Mouse (Mus musculus) megakaryocyte-erythroid progenitor cell, adult 5-6 weeks (primary cell): ENCODE results near the gene Tln1. TPM values are rescaled to one million over a fixed set of nuclear protein-coding genes. Genes with fewer than 3 reads are reported as not detected.
A peak's percentile ranks its signal among the peaks of the same experiment; 100 is the strongest.

ENCODE experiments used
- ATAC-seq: replicated peaks from 2 replicates; pipeline ENCODE4 v1.8.0; 2016; ENCODE audit warnings: mild to moderate bottlenecking, inconsistent platforms; ENCODE audit not compliant: severe bottlenecking, poor library complexity, low FRiP score, low TSS enrichment
- total RNA-seq, 2 experiments: library from RNA; stranded (forward) in 1 of 2; stranded (reverse) in 1 of 2; fragments of 200-1000, 215-1000 nt in 1 of 2; fragments of >200 nt in 1 of 2; fragmentation: Nextera tagmentation in 1 of 2; gene quantifications; 2 replicates each; pipeline ENCODE4 v1.2.3; 2014 to 2017

The Tln1 gene
- total RNA-seq, 2 experiments from 2014 or later, result 105 to 211 TPM

DNA sequence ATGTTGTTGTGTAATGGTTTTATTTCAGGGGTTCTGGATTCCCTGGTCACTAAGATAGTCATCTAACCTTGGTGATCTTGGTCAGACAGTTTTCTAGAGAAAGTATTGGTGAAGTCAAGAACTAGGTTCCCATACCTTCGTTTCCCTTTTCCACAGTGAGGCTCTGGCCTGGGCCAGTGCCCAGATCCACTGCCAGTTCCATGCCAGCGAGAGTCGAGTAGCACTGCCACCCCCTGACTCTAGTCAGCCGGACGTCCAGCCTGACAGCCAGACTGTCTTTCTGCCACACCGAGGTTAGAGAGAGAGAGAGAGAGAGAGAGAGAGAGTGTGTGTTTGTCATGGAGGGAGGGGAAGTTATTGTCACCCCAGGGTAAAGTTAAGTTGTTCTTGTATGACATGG lies 17.2 kb upstream of the Tln1 start:
- ATAC-seq, result no peak

DNA sequence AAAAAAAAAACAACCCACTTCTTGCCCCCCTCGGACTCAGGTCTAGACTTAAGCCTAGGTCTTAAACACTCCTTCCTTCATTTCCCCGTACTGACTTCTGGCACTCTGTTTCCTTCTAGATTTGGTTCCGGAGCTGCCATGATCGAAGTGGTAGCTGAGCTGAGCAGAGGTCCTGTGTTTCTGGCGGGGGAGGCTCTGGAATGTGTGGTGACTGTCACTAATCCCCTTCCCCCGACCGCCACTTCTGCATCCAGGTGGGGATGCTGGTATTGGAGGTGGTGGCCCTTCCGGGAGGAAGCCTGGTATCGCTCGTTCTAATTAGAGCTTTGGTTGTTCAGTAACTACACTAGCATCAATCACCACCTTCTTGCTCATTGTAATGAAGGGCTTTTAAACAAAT lies 16.8 kb upstream of the Tln1 start:
- ATAC-seq, result no peak

DNA sequence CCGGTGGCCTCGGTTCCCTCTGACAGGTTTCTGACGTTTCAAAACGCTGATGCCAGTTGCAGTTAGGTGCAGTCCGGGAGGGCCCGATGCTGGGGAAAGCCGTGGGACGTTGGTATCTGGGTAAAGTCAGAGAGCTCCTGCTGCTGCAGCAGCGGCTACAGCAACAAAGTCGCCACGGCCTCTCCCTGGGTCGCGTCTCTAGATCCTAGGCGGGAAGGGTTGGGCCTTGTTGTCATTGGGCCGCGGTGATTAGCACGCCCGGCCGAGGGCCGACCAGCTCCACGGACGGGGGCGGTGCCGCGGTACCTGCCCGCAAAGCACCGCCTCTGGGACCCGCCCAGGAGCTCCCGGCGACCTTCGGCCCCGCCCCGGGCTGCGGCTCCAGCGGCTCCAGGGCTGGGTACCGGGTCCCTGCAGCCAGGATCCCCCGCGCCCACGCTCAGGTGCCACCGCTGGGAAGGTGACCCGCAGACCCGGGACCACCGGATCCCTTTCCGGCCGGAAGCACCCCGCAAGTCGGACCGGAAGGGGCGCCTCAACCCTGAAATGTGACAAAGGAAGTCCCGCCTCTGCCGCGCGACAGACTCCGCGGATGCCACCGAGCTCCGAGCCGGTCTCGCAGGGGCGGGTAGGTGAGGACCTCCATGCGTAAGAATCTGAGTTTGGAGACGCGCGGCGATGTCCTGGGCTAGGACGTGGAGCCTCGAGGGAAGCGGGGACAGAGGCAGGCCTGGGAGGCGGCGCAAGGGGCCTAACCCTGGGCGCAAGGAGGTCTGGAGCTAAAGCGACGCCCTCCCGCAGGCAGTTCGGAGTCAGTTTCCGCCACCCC lies 16.1 kb upstream of the Tln1 start, which contains the start of the genes Rgp1 and Gba2:
Gene Rgp1 (plus strand): TSS at position 340 of the 829 bp plus-strand sequence.
Gene Gba2 (minus strand): TSS at position 498 of the 829 bp plus-strand sequence.
- ATAC-seq, result peak; percentile 92

GRCm38 (mm10) chr4:43577237-43577881 lies 14.9 kb upstream of the Tln1 start:
- no peak for ATAC-seq

DNA sequence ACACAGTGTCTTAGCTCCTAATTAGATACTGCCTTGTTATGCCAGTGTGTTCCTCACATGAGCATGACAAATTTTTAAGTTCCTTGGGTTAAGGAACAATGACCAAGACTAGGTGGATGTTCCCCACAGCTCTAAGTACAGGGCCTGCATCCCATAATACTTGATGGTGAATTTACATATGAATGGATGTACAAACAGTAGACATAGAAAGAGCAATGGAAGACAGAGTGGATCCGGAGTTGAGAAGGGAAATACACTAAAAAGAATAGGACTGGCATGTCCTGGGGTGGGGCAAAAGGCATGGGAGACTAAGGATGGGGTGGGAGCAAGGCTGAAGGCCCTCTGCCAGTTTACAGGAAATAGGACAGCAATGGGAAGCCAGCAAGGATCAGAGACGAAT lies 12.9 kb upstream of the Tln1 start:
- ATAC-seq, result no peak

DNA sequence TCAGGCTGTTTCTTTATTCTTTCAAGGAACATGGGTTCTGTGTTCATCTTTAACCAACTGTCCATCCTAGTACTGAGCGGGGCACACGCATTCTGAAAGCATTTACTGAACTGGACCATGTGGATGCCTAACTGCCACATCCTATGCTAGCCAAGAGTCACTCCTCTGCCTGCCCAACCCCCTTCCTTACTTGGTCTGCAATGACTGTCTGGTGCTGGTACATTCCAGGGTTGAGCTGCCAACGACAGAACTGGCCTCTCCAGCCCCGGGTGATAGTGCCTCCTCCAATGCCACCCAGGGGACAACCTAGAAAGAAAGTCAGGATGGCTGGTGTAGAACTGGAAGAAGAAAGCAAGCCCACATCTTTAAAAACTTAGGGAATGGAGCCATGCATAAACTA lies 11.1 kb upstream of the Tln1 start:
- ATAC-seq, result no peak

DNA sequence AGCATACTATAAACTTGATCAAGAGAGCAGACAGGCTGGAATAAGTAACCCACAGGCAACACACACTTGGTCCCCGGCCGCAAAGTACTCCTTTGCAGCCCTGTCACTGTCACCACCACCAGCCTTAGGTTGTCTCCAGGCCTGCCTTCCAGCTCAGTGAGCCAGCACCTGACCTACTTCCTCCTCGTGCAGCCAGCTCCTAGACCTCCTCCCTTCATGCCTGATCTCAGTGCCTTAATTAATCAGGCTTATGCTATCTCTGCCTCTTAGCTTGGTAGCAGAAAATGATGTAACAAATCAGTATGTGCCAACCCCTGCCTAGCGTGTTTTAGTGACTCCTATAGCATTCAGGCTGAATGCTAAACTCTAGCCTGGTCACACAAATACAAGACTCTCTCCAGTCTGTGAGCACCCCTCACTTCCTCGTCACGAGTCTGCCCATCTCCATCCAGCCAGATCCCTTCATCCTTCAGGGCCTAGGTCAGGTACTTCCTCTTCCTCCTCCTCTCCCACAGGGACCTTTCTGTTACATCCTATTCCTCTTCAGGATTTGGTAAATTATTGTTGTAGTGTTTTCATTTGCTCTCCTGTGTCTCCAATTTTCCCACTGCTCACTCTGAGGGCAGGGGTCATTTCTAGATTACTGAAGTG lies 9.0 kb upstream of the Tln1 start:
- no peak for ATAC-seq

DNA sequence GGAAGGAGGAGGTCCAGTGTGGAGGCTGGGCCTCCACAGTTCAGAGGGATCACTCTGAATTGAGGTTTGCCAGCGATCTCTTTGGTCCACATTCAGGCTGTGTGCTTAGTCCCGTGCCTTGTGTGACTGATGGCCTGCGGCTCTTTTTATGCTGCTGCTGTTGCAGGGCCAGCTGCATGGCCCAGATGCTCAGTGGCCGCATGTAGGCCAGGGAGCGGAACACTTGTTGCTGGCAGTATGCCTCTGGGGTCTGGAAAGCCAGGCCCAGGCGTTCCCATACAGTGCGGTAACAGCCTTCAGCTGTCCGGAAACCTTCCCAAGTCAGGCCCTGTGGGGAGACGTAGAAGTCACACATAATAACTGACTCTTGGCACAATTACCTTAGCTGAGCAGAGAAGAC lies 4.6 kb upstream of the Tln1 start:
- ATAC-seq, result no peak

DNA sequence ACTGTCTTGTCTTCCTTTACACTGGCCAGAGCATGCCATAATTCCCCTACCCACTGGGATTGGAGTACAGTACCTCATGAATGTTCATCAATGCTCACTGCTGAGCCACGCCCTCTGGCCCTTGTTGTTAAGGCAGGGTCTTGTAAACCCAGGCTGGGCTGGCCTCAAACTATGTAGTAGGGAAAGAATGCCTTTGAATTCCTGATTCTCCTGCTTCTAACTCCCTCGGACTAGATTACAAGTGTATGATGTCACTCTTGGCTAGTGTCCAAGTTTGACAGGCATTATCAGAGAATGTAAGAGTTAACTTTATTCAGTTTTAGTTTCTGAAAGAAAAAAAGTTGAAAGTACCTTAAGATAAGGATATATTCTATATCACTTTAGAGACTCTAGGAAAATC lies 1.7 kb upstream of the Tln1 start:
- ATAC-seq, result no peak

DNA sequence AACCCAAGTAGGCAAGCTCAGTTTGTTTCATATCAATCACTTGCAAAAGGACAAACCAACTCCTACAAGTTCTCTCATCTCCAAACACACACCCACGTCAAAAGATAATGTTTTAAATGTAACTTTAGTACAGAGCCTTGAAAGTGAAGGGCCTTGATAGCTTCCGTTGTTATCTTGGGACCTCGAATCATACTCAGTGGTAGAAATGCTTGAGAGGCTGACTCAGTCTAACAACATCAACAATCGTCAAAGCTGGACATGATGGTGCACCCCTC lies 1.0 kb upstream of the Tln1 start:
- ATAC-seq, result 0 out of 2 replicates have a peak, but pooled peaks have one; percentile 8

DNA sequence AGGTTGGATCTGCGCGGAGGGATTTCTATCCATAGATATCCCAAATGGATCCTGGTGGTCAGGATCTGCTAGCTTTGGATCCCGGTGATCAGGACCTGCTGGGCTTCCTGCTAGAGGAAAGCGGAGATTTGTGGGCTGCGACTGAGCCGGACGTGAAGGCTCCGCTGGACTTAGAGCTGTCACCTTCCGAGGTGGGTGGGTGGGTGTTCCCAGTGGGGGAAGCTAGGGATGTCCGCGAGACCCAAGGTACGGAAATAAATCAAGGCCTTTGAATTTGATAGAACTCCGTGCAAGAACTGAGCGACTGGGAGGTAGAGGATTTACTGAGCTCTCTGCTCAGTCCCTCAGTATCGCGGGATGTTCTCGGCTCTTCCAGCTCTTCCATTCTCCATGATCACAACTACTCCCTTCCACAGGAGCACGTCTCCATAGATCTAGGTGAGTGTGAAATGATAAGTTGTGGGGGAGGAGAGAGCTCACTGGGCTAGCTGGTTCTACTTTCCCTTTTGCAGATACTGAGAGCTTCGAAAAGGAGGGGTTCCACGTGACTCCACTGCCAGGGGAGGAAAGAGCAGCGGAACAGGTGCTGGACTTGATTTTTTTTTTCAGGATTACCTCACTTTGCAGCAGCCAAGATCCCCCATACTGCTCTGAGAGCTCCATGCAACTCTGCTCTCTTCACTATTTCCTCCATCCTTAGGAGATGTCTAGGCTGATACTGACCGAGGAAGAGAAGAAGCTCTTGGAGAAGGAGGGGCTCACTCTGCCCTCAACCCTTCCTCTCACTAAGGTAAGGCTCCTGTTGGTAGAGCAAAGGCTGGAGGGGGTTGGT lies 494 bp upstream of the Tln1 start:
- ATAC-seq, result no peak

DNA sequence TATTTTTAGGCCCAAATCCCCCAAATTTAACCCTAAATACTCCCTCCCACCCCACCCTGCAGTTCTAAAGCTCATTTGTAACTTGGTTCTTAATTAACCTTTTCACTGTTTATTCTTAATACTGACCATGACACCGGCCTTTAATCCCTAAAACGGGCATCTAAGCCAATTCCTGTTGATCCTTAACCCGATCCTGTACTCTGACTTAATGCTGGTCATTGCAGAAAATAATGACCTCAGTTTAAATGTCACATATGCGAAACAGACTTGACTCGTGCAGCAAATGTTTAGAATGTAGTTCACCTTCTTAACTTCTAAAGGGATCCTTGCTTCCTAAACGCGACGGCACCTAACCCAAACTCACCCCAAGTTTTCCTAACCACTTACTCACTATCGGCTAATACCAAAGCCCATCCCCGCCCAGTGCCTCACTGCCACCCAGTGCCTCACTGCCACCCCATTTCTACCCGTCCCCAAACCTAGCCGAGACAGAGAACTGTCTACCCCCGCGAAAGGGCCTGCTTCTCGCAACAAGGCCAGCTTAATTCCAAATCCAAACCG lies 975 bp downstream of the Tln1 start:
- 0 out of 2 replicates have a peak, but pooled peaks have one; percentile 23 for ATAC-seq

DNA sequence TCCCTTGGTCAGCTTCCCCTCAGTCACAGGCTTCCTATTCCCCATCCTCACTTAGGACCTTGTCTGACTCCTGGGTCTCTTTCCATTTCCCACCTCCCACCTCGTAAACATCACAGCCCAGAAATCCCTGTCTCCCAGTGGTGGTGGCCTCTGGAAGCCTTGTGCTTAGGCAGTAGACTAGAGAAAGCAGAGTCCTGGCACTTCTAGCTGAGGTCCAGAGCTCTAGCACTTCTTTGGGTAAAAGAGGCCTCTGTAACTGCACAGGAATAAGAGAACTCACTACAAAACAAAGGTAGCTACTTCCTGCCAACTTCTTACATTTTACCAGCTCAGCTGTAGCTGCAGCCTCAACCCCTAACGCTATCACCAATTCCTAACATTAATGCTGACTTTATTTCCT lies 1.5 kb downstream of the Tln1 start:
- ATAC-seq, result no peak

DNA sequence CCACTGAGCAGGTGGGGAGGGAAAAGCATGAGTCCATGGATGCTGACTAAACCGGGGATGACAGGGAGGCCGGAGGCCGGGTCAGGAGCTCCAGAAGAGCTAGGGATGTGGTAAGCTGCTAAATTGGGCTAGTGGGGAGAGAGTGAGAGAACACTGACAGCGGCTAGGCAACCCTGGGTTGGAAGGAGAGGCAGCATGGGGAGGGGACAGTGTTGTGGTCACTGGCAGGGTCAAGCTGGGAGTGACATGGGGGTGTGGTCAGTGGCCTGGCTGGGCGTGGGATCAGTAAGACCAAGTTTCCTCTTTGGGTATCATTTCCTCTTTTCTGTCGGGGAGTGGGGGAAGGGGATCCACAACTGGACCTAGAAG lies 2.3 kb downstream of the Tln1 start:
- no peak for ATAC-seq

DNA sequence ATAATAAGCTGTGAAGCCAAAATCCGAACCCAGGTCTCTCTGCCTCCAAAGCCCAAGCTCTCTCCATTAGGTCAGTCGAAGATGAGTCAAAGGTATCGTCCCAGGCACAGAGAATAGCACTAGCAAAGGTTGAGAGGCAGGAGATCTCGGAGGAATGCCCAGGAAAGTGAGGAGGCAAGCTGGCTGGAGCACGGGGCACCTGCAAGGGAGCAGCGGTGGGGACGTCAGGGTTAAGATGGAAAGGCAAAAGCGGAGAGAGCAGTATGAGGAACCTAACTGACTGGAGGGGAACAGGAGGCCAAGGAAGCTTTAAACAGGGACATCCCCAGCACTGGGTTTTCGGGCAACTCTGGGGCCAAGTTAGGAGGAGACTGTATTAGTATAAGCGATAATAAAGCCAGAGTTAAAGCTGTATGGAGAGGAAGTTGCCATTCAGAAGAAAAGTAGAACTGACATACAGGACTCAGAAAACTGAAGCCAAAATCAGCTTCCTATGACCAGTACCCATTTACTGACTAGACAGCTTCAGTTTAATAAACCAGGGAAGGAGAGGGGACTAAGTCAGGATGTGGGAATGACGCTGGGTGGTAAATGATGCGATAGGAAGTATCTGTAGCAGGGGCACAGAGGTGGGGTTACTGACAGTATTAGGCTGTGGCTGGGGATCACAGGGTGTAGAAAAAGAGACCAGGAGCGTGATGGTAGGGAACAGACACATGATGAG lies 2.8 kb downstream of the Tln1 start:
- no peak for ATAC-seq

- peak; percentile 34 for ATAC-seq
Measured at GRCm38 (mm10) chr4:43558631-43559356, 3.7 kb downstream of the Tln1 start.

- ATAC-seq, result no peak
Measured at GRCm38 (mm10) chr4:43558028-43558630, 4.4 kb downstream of the Tln1 start.

GRCm38 (mm10) chr4:43555926-43556325 lies 6.6 kb downstream of the Tln1 start:
- no peak for ATAC-seq
